In genomic region chr4:153224618-153225177, GRCm38 (mm10) we compare ENCODE assay signal across 10 mouse cellular contexts.
DNase-seq lines count a peak whose midpoint lies in the region; ATAC-seq and TF ChIP-seq lines count a peak whose summit lies in the region.
"Had no signal": no experiment of that assay in that cellular context is flagged by ENCODE, and none has a peak within 500 bp of the region (broad histone marks: within the 10 kb centered on the region; RNA-seq: fewer than 3 reads in every experiment).

No protein-coding gene starts in this region.

- WGBS in limb, embryonic 14.5 days: 8% methylated on average over 6 of the region's 6 CpGs

- peak; percentile 56 for DNase-seq in embryo, embryonic 11 days
- DNase-seq in embryo, embryonic 10 days (ENCODE audit: low spot score): no peak
- peak; percentile 98 for DNase-seq in Muller cell, postnatal 12 days (ENCODE audit: inconsistent ontology term)
- peak; percentile 6 to 77 for DNase-seq in heart, adult 9 months (ENCODE audit: low spot score in 2 of 2)
- peak; percentile 42 for DNase-seq in limb, embryonic 14.5 days (ENCODE audit: low spot score)
- no peak for DNase-seq in adrenal gland, adult (ENCODE audit: inconsistent age in 2 of 2, low spot score in 1 of 2)
- DNase-seq in thymus, postnatal 36 days: no peak
- DNase-seq in left cerebral cortex, postnatal 4 days: no peak
- DNase-seq: right cerebral cortex, postnatal 4 days had no signal

- H3K27ac ChIP-seq in limb, embryonic 14.5 days (replicated peaks; ENCODE audit: low read depth, low read length): no peak overlapping the region

- H3K4me1 ChIP-seq in limb, embryonic 14.5 days (ENCODE audit: control insufficient read depth, insufficient read depth, low read length): peaks cover 19% of the 10 kb centered on the region; the same call in 1 of the 2 replicates
- H3K4me1 ChIP-seq: megakaryocyte, embryonic 14.5 days had no signal

- intact Hi-C loops in left cerebral cortex, postnatal 4 days (cut with DNase I): no loop called here

- no peak overlapping the region for H3K9ac ChIP-seq in limb, embryonic 14.5 days (ENCODE audit: low read depth, low read length, severe bottlenecking)

- no peaks in the 10 kb centered on the region for H3K9me3 ChIP-seq in limb, embryonic 14.5 days (ENCODE audit: control insufficient read depth, low read length)

- no peaks in the 10 kb centered on the region for H3K27me3 ChIP-seq in limb, embryonic 14.5 days (ENCODE audit: control insufficient read depth, insufficient read depth, low read length)
- H3K27me3 ChIP-seq: megakaryocyte, embryonic 14.5 days had no signal

- TF ChIP-seq POLR2A in limb, embryonic 14.5 days (IDR thresholded peaks at IDR 0.05; ENCODE audit: borderline replicate concordance, extremely low read depth, insufficient read depth, insufficient read length): no peak

- no peak overlapping the region for H3K4me2 ChIP-seq in limb, embryonic 14.5 days (replicated peaks; ENCODE audit: low read depth, low read length, severe bottlenecking)

- H3K4me3 ChIP-seq in limb, embryonic 14.5 days (replicated peaks; ENCODE audit: low read length): no peak overlapping the region
- H3K4me3 ChIP-seq: megakaryocyte, embryonic 14.5 days had no signal

- ATAC-seq in limb, embryonic 14.5 days (ENCODE audit: low FRiP score, low read depth): peak; percentile 55; the same call in 1 of the 2 replicates

- no peaks in the 10 kb centered on the region for H3K36me3 ChIP-seq in limb, embryonic 14.5 days (ENCODE audit: control insufficient read depth, insufficient read depth, low read length)

Comparison
In these comparisons a context has a peak if more than half of its experiments do, and no peak if none do; other contexts are left out.
1. DNase-seq: peak in embryo, embryonic 11 days (single experiment), Muller cell, postnatal 12 days (single experiment), heart, adult 9 months (2 of 2) and limb, embryonic 14.5 days (single experiment); none in embryo, embryonic 10 days (single experiment), adrenal gland, adult (0 of 2), thymus, postnatal 36 days (0 of 2) and left cerebral cortex, postnatal 4 days (single experiment).